19 mouse cellular contexts compared by ENCODE assay signal in the genomic region with DNA sequence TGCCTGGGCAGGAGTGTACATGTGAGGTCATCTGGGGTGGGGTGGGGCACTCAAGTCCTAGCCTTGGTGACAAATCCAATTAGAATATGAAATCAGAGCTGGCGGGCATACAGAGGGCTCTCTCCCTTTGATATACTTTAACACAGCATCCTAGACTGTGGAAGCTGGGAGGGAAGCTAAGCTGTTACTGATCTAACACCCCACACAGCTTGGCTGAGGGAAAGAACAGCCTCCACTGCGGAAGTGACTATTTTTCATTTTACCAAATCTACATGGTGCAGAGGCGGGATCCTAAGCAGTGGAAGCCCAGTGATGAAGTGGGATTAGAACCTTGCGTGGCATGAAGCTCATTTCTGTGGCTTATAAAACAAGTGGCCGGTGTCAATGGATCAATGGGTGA. TPM values are rescaled to one million over a fixed set of nuclear protein-coding genes. Genes with fewer than 3 reads are reported as not detected.
DNase-seq lines count a peak whose midpoint lies in the region; ATAC-seq and TF ChIP-seq lines count a peak whose summit lies in the region.
"Had no signal": no experiment of that assay in that cellular context is flagged by ENCODE, and none has a peak within 500 bp of the region (broad histone marks: within the 10 kb centered on the region; RNA-seq: fewer than 3 reads in every experiment).

No protein-coding gene starts in this region.

- intact Hi-C loops in left cerebral cortex, postnatal 36 days (cut with DNase I), result no loop called here

- H3K36me3 ChIP-seq in liver, embryonic 12.5 days, result peaks cover 51% of the 10 kb centered on the region
- peaks cover 17% of the 10 kb centered on the region; the same call in 1 of the 2 replicates for H3K36me3 ChIP-seq in liver, postnatal 0 days (replicated peaks; ENCODE audit: insufficient read depth, low read length)
- H3K36me3 ChIP-seq: midbrain, embryonic 12.5 days had no signal

- no peak for TF ChIP-seq EP300 in liver, postnatal 0 days (IDR thresholded peaks at IDR 0.05; ENCODE audit: low read depth)

- TF ChIP-seq CTCF in liver, postnatal 0 days (IDR thresholded peaks at IDR 0.05; ENCODE audit: low read depth), result no peak

- 94% methylated on average over 5 of the region's 5 CpGs for WGBS in liver, embryonic 12.5 days (ENCODE audit: insufficient replicate concordance)
- 93% methylated on average over 5 of the region's 5 CpGs for WGBS in liver, postnatal 0 days (ENCODE audit: insufficient replicate concordance)

- H3K4me1 ChIP-seq in liver, embryonic 12.5 days, result peaks cover 83% of the 10 kb centered on the region
- peaks cover 38% of the 10 kb centered on the region for H3K4me1 ChIP-seq in liver, postnatal 0 days (ENCODE audit: insufficient read depth)

- no peaks in the 10 kb centered on the region; the same call in 1 of the 2 replicates for H3K27me3 ChIP-seq in liver, embryonic 12.5 days (replicated peaks)
- H3K27me3 ChIP-seq in liver, postnatal 0 days (ENCODE audit: insufficient read depth, low read length), result no peaks in the 10 kb centered on the region
- H3K27me3 ChIP-seq: hindbrain, embryonic 12.5 days; midbrain, embryonic 12.5 days had no signal

- H3K9me3 ChIP-seq in liver, embryonic 12.5 days (replicated peaks), result no peaks in the 10 kb centered on the region
- no peaks in the 10 kb centered on the region for H3K9me3 ChIP-seq in liver, postnatal 0 days (ENCODE audit: low read length)
- H3K9me3 ChIP-seq: embryonic facial prominence, embryonic 10.5 days; hindbrain, embryonic 12.5 days; midbrain, embryonic 12.5 days had no signal

- H3K27ac ChIP-seq in liver, embryonic 12.5 days, result peak overlapping the region; percentile 98
- no peak overlapping the region for H3K27ac ChIP-seq in liver, postnatal 0 days (ENCODE audit: low read depth)
- H3K27ac ChIP-seq: embryonic facial prominence, embryonic 10.5 days; gastrocnemius, adult 2 months; hindbrain, embryonic 12.5 days; midbrain, embryonic 12.5 days had no signal

- 0 out of 2 replicates have a peak overlapping the region, but pooled peaks have one; percentile 3 for H3K4me2 ChIP-seq in liver, embryonic 12.5 days
- no peak overlapping the region for H3K4me2 ChIP-seq in liver, postnatal 0 days (ENCODE audit: low read depth, low read length)
- H3K4me2 ChIP-seq: hindbrain, embryonic 12.5 days; lung, embryonic 14.5 days; midbrain, embryonic 12.5 days had no signal

- H3K4me3 ChIP-seq in liver, embryonic 12.5 days, result no peak overlapping the region
- no peak overlapping the region for H3K4me3 ChIP-seq in liver, postnatal 0 days (ENCODE audit: low read depth, low read length)
- H3K4me3 ChIP-seq: embryonic facial prominence, embryonic 10.5 days; gastrocnemius, adult 2 months; hindbrain, embryonic 12.5 days; midbrain, embryonic 12.5 days had no signal

- ATAC-seq in liver, embryonic 12.5 days, result no peak
- no peak for ATAC-seq in liver, postnatal 0 days
- ATAC-seq: forebrain, embryonic 16.5 days; intestine, postnatal 0 days had no signal

- DNase-seq in frontal cortex, postnatal 36 days (ENCODE audit: low spot score in 2 of 2), result peak; percentile 45 to 65
- DNase-seq in frontal cortex, postnatal 14 days (ENCODE audit: low spot score in 2 of 2), result no peak
- DNase-seq in liver, postnatal 0 days, result no peak
- peak; percentile 76 for DNase-seq in brain, adult 2 months (ENCODE audit: low read depth, low spot score)
- DNase-seq in left cerebral cortex, postnatal 36 days (ENCODE audit: low spot score in 2 of 2), result peak; percentile 41 to 45
- DNase-seq in adrenal gland, adult 8-10 months, result no peak
- no peak for DNase-seq in kidney, postnatal 10 days
- DNase-seq: adrenal gland, postnatal 36 days; cerebellum, adult 11-12 months; gastrocnemius, adult 2 months; kidney, postnatal 36 days; lung, embryonic 14.5 days; thymus, postnatal 14 days had no signal

- 0 out of 2 replicates have a peak overlapping the region, but pooled peaks have one; percentile 37 for H3K9ac ChIP-seq in liver, embryonic 12.5 days
- H3K9ac ChIP-seq in liver, postnatal 0 days (replicated peaks), result no peak overlapping the region
- H3K9ac ChIP-seq: hindbrain, embryonic 12.5 days; lung, embryonic 14.5 days; midbrain, embryonic 12.5 days had no signal

RNA-seq across cellular contexts. Expression of a gene that starts 4.7 kb away (rescaled TPM):
- polyA plus RNA-seq in liver, embryonic 12.5 days (2016; fragmentation: Nextera tagmentation; extraction: Ambion mirVana), result 41.9 and 43.1 TPM in 2 replicates
- 11.7 and 15.4 TPM in 2 replicates for polyA plus RNA-seq in liver, postnatal 0 days (2015; fragmentation: Nextera tagmentation; extraction: Ambion mirVana)
- 10 to 100 TPM; 76.9 to 79.8 TPM for total RNA-seq in left cerebral cortex, postnatal 36 days (2021)
- total RNA-seq in adrenal gland, adult 8-10 months (2022), result 1 to 10 TPM; 2.4 to 5.3 (median 3.1) TPM

Comparison
In these comparisons a context has a peak if more than half of its experiments do, and no peak if none do; other contexts are left out.
1. DNase-seq: peak in frontal cortex, postnatal 36 days (2 of 2), brain, adult 2 months (single experiment) and left cerebral cortex, postnatal 36 days (2 of 2); none in frontal cortex, postnatal 14 days (0 of 2), liver, postnatal 0 days (single experiment), adrenal gland, adult 8-10 months (single experiment) and kidney, postnatal 10 days (single experiment).
2. RNA of a gene that starts 4.7 kb away (total RNA-seq): 76.9 to 79.8 TPM in left cerebral cortex, postnatal 36 days; 2.4 to 5.3 TPM in adrenal gland, adult 8-10 months; every median in the first group is over 10 times any median in the second.